Mouse (Mus musculus) gastrocnemius, postnatal 14 days (tissue): ENCODE results near the gene Pbld1. TPM values are rescaled to one million over a fixed set of nuclear protein-coding genes. Genes with fewer than 3 reads are reported as not detected.
"Not testable (repeated sequence)": the region's sequence is repeated elsewhere in the genome, so short reads cannot be mapped to it uniquely, and the experiment has no call there.

ENCODE experiments used
- DNase-seq: peaks from one replicate; pipeline ENCODE4 v3.0.0; 2021; ENCODE audit warnings: mixed read lengths
- intact Hi-C: fragments of 180-260 bp; cut with DNase I; formaldehyde crosslinking; loops from one replicate; pipeline ENCODE4 v1.15.1; 2025; ENCODE audit warnings: low total_unique reads
- total RNA-seq, 2 experiments: library from RNA; stranded (reverse); gene quantifications; 2 replicates each; pipeline ENCODE4 v1.2.3; 2021

Gene Pbld1
- total RNA-seq, 2 experiments from 2014 or later: 0.45 to 0.47 TPM

DNA sequence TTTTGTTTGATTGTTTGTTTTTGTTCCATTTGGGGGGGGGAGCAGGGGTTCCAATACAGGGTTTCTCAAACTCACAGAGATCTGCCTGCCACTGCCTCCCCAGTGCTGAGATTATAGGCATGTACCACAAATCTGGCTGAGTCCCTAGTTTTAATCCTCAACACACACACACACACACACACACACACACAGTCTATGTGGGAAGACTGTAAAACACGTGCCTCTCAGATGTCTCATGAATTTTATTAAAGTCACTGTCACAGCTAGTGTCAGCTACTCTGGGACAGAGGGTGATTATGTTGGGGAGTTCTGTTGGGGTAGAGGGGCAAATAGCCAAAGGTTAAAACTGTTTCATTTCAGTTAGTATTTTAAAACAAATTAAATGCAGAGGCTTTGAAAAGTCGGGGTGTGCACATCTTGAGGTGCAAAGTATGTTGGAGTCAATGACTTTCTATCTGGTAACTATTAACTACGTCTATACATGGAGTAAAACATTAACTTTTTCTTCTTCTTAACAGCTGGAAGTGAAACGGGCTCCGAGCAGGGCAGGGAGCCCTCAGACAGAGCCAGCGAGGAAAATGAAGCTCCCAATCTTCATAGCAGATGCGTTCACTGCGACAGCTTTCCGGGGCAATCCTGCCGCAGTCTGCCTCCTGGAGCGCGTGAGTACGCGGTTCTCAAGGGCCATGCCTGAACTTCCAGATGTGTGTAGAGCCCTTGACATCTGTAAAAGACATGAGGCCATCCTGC is 21.2 kb upstream of the Pbld1 start:
- intact Hi-C loops: no loop called here
- DNase-seq: no peak

DNA sequence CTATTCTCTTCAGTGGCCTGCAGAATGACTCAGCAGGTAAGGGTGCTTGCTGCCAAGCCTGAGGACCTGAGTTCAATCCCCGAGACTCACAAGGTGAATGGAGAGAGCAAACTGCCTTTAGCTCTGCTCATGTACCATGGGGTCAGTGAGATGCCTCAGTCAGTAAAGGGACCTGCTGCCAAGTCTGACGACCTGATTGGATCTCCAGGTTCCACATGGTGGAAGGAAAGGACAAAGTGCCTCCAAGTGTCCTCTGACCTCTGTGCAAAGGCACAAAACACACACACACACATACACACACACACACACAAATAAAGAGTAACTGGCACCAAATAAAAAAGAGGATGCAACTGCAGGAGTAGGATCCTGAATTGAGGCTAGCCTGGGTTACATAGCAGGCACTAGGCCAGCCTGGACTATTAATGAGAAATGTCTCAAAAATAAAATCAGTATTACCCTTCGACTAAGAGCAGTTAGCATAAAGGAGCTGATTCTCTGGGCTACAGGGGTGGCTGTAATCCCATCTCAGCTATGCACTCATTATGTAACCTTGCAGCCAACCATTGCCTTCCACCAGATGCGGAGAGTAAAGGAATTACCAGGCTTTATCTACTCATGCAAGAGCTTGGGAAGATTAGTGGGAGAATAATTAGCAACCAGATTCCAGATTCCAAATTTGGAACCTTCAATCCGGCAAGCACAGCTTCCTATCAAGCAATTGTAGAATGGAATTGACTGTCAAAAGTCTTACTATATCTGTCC is 19.9 kb upstream of the Pbld1 start:
- intact Hi-C loops: no loop called here
- DNase-seq: no peak

DNA sequence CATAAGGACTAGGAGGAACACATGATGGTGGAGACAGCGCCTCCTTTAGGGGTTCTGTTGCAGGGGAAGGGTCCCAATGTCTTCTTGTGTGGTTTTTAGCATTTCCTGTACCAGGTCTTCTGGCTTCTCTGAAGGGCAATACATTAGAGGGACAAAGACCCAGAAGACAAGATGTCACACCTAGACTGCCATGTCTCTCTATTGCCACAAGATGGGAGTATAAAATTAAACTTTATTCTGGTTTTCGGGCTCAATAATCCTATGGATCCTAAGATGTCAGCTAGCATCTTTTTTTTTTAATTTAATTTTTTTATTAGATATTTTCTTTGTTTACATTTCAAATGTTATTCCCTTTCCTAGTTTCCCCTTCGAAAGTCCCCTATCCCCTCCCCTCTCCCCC is 16.8 kb upstream of the Pbld1 start:
- intact Hi-C loops: no loop called here
- no peak for DNase-seq

DNA sequence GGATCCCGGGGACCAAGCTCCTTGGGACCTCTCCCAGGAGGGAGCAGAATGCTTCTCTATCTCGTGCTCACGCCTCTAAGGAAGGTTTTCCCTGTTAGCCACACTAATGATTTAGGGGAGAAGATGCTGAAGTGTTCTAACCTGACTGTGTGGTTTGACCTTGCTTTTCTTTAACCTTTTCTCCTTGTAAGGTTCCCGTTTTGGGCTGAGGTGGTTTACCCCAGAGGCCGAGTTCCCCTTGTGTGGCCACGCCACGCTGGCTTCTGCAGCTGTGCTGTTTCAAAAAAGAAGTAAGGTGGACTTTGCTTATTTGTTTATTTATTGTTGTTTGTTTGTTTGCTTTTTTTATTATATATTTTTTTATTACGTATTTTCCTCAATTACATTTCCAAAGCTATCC is 12.2 kb upstream of the Pbld1 start:
- no peak for DNase-seq
- intact Hi-C loops: no loop called here

DNA sequence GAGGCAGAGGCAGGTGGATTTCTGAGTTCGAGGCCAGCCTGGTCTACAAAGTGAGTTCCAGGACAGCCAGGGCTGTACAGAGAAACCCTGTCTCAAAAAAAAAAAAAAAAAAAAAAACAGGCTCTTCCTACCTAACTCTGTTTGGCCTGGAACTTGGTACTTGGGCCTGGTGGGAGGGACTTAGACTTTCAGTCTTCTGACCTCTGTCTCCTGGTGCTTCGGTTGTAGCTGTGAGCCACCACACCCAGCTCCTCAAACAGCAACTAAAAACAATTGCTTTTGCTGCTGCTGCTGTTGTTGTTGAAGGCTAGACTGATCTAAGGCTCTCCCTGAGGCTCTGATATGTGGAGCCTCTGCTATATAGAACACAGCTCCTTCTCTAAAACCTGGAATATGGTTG is 10.9 kb upstream of the Pbld1 start:
- intact Hi-C loops: no loop called here
- DNase-seq: no peak

DNA sequence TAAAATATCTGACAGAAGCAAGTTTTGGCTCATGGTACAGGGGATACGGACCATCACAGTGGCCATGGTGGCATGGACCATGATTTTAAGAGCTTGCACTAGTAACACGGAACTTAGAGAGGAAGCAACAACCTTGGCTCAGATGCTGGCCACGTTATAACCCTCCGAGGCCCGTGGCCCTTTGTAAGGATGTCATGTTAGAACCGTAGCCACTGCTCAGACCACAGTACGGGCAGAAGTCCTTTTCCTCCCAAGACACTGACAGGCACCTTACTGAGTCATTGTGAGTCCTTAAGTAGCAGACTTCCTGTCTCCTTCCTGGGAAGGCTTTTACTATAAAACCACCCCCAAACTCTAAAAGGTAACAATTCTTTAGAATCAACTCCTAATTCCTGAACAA is 8.7 kb upstream of the Pbld1 start:
- DNase-seq: no peak
- intact Hi-C loops: no loop called here

DNA sequence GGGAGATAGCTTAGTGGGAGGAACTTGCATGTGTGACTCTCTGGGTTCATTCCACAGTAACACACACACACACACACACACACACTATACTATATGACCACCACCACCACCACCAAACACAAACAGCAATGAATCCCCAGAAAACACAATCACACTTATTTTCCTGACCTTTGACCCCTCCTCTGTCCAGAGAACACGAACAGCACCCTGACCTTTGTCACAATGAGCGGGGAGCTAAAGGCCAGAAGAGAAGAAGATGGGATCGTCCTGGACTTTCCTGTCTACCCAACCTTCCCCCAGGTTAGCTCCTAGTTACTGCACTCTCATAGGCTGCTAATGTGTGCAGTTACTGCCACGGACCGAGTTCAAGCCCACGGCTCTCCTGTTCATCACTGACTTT is 8.0 kb upstream of the Pbld1 start:
- no peak for DNase-seq
- intact Hi-C loops: no loop called here

DNA sequence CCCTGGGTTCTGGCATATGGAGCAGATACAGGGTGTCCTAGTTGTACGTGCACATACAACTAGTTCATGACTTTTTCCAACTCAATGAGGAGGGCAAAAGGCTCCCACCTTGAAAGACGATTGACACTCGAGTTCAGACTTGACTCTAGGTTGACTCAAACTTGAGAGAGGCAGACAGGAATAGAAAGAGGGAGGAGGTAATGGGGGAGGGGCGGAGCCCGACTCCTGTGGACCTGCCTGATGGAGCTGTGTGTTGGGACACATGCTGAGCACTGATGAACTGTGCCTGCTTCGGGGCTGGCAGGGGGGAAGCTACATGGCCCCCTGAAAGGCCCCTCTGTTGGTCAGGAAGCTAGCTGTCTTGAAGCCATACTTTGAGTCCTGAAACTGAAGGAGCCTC is 7.0 kb upstream of the Pbld1 start:
- DNase-seq: no peak
- intact Hi-C loops: no loop called here

DNA sequence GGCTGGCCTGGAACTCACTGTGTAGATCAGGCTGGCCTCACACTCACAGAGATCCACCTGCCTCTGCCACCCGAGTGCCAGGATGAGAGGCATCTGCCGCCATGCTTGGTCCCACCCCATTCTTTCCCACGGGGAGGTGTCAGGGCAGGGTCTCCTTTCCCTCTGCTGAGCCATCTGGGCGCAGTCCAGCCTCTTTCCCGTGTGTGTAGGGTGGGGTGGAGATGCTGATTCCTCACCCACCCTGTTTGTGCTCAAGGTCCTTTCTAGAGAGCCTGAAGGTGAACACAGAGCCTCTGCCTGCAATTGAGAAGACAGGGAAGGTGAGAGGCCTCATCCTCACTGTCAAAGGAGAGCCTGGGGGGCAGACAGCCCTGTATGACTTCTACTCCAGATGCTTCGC is 5.9 kb upstream of the Pbld1 start:
- DNase-seq, intact Hi-C loops: not testable (repeated sequence)

DNA sequence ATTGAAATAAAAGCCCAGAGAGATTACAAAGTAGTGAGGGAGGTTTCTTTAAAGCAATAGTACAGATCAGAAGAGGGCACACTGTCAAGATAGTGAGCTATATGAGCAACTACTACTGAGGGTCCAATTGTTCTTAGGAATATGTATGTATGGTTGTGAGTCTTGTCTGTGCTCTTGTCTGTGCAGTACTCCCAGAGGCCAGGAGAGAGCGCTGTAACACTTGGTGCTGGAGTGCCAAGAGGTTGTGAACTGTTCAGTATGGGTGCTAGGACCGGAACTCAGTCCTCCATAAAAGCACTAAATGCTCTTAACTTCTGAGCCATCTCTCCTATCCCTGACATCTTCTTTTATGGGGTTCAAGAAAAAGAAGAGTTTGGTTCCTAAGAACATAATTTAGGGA is 5.4 kb upstream of the Pbld1 start:
- intact Hi-C loops: no loop called here
- DNase-seq: no peak

DNA sequence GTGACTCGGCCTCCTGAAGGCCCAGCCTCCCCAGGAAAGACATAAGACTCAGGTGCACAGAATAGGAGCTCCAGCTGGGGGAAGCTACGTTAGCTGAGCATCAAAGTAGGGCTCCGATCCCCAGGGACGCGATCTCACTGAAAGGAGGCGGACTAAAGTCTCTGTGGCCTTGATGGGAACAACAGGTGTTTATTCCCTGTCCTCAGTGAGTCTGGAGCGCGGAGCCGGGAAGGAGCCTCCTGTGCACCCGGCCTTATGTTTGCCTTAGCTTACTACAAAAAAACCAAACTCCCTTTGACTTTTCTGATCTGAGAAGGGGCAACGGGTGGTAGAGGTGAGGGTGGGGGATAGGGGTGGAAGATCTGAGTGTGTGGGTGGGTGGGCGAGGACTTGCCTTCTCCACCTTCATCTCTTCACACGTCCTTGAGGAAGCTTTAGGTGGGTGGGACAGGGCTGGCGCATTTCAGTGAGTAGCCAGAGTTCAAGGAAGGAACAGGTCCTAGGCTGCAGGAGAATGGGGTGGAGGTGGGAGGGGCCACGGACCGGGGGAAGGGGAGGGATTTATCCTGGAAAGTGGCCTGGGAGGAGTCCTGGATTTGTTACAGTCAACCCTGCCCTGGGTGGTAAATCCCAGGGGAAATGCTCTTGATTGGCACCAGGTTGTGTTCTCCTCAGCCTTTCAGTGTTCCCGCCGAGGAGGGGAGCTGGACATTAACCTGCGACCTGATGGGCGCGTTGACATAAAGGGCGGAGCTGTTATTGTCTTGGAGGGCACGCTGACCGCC is 2.8 kb upstream of the Pbld1 start:
- intact Hi-C loops: no loop called here
- no peak for DNase-seq

DNA sequence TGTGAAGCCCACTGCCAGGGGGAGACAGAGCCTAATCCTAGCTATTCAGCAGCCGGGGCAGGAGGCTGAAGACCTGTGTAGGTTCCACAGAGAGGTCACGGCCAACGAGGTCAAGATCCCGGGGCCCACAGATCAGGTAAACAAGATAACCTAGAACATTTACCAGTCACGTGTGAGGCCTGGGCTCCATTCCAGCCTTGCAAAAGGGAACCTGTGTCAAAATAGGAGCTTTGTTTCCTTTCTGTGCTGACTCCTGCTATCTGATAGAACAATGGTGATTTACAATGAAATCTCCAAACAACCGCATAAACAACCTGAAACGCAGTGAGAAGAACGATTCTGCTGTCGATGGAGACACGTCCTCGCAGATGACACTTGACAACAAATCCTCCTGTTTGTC is 444 bp downstream of the Pbld1 start:
- intact Hi-C loops: loop anchor here (5.0 kb wide), 1 partner anchor 33 kb away; no protein-coding TSS in a partner anchor

DNA sequence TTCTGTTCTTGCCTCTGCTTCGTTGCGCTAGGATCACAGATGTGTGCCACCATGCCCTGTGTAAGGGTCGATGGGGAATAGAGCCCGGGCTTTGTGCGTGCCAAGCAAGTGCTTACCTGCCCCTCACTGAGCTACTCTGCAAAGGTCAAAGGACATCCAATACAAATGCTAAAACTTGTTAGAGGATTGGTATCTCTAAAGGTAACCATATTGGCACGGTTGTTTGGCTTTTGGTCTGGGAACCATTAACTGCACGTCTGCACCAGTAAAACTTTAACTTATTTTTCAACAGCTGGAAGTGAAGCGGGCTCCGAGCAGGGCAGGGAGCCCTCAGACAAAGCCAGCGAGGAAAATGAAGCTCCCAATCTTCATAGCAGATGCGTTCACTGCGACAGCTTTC is 1.3 kb downstream of the Pbld1 start:
- DNase-seq: no peak
- intact Hi-C loops: loop anchor here (5.0 kb wide), 1 partner anchor 34 kb away; no protein-coding TSS in a partner anchor

More for the DNA sequence above, 444 bp downstream of the Pbld1 start:
- DNase-seq: no peak

DNA sequence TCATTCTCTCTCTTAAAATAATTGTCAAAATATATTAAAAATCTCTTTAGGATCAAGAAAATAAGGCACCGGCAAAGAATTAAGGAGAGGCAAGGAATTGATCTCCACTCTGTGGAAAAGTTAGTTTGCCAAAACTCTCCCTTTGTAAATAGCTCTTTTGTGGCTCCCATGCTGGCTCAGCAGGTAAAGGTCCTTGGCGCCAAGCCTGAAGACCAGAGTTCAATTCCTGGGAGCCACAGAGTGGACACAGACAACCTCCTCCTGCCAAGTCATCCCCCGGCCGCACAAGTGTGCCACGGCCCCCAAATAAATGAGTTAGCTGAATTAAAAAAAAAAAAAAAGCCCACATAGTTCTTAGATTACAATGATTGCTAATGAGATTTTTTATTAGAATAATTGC is 2.7 kb downstream of the Pbld1 start:
- intact Hi-C loops: loop anchor here (5.0 kb wide), 1 partner anchor 35 kb away; no protein-coding TSS in a partner anchor
- DNase-seq: no peak

DNA sequence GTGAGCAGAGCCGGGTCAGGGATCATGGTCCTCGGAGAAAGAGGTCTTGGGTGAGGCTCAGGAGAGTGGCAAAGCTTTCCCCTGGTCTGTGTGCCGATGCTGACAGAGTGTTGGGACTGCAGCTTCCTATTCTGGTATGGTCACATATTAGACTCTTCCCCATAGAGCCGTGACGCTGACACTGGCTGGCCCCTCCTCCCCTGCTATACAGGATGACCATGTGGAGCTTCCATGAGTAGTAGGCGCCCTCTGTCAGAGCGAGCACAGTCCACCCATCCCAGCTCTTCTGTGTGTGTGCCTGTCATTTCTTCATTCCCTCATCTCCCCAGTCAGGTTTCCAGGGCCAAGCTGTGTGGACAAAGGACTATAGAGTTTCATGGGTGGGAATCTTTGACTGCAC is 3.4 kb downstream of the Pbld1 start:
- intact Hi-C loops: loop anchor here (5.0 kb wide), 1 partner anchor 36 kb away; no protein-coding TSS in a partner anchor
- DNase-seq: no peak

DNA sequence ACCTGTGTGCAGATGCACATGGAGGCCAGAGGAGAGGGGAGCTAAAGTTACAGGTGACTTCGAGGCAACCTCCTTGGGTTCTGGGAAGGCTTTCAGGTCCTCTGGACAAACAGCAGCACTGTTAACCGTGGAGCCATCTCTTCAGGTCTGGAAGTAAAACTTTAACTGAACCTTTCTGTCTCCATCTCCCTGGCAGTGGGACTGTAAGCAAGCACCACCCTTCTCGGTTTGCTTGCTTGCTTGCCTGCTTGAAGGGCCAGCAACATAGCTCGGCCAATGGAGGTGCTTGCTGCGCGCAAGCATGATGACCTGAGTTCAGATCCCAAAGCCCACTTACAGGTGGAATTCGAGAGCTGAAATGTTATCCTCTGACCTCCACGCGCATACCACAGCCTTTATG is 4.6 kb downstream of the Pbld1 start:
- DNase-seq: no peak
- intact Hi-C loops: loop anchor here (5.0 kb wide), 1 partner anchor 37 kb away; no protein-coding TSS in a partner anchor

DNA sequence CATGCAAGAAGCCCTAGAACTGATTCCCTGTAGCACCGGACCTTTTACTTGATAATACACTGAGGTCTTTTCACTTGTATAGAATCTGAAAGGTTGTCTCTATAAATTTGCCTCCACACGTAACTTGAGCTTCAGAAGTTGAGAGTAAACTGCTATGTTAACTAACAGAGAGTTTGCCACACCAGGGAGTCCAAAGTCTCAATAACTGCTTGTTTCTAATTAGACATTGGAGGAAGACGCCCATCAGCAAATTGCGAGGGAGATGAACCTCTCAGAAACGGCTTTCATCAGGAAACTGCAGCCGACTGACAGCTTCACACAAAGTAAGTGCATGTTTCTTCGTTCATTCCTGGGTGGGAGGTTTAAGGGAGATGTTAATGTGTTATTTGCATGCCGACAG is 5.6 kb downstream of the Pbld1 start:
- no peak for DNase-seq
- intact Hi-C loops: no loop called here

DNA sequence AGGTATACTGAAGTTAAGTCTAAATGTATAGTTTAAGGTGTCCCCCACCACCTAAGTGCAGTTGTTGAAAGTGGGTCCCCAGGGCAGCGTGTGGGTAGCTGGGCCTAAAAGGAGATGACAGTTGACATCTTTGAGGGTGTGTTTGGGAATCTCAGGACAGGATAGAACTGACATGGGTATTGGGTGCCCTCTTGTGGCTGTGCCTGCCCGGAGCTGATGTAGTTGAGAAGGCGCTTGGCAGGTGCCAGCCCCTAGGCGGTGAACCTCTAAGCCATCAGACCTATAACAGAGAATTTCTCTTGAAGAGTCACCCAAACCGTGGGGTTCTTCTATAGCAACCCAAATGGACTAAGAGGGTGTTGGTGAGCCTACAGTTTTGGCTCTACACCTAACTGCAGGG is 6.0 kb downstream of the Pbld1 start:
- peak; percentile 78 for DNase-seq
- intact Hi-C loops: no loop called here

DNA sequence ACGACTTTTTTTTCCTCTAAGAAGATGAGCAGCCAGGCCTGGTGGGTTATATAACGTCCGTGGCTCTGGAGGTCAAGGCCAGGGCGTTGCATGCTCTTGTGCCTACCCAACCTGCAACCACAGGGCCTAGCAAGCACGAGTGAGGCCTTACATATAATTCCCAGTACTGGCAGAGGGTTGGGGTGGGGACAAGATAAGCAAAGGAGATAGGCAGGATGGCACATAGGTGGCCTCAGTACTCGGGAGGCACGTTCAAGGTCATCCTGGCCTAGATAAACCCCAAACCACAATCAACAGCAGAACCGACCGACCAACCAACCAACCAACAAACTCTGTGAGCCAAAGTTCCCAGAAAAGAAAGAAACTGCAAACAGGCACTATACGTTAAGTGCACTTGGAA is 26.3 kb downstream of the Pbld1 start:
- intact Hi-C loops: no loop called here
- DNase-seq: no peak

DNA sequence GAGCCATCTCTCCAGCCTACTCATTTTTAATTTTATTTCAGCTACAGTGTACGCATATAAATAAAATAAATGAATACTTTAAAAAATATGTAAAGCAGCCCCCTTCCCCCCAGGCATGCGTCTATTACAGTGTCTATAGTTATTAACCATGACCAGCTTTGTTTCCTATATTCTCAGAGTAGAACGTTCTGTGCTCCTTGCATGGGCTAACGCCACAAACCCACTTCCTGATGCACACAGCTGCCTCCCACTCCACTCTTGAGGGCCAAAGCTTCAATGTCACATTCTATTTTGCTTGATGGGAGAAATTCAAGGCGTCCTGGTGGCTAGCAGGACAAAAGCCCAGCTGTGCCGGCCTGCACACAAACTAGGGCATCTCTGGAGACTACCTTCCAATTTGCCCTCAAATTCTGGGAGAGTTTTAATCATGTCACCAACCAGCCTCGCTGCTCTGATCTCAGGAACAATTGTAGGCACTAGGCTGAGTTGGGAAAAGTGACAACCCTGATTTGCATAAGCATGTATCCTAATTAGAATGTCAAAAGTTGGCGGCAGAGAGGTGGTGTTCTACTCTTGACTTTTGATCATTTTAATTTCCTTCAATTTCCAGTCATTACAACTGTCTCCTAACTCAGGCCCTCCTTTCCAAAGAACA is 29.3 kb downstream of the Pbld1 start:
- intact Hi-C loops: no loop called here
- DNase-seq: no peak
